Mouse (Mus musculus) myocyte (in vitro differentiated cells): ENCODE results near the gene Pcdh11x. TPM values are rescaled to one million over a fixed set of nuclear protein-coding genes. Genes with fewer than 3 reads are reported as not detected.
"Not testable (repeated sequence)": the region's sequence is repeated elsewhere in the genome, so short reads cannot be mapped to it uniquely, and the experiment has no call there.

Experiments used
- H3K27me3 ChIP-seq: one replicate; pipeline ENCODE4 v1.6.1; 2011; ENCODE audit not compliant: control insufficient read depth, insufficient read depth, insufficient read length
- H3K36me3 ChIP-seq: one replicate; pipeline ENCODE4 v1.6.1; 2011; ENCODE audit not compliant: control insufficient read depth, insufficient read depth
- H3K4me2 ChIP-seq: one replicate; pipeline ENCODE4 v1.6.1; 2011; ENCODE audit warnings: low read depth, control low read depth
- H3K4me3 ChIP-seq: one replicate; pipeline ENCODE4 v1.5.1; 2011; ENCODE audit warnings: mild to moderate bottlenecking, control low read depth, moderate library complexity
- H3K79me2 ChIP-seq: one replicate; pipeline ENCODE4 v1.6.1; 2011; ENCODE audit not compliant: control insufficient read depth, insufficient read depth
- H3ac ChIP-seq: one replicate; pipeline ENCODE4 v1.6.1; 2011; ENCODE audit not compliant: control insufficient read depth, insufficient read length
- CEBPB ChIP-seq: IDR thresholded peaks from 2 replicates; pipeline ENCODE4 v1.6.1; 2011; ENCODE audit warnings: mild to moderate bottlenecking, moderate library complexity; ENCODE audit not compliant: poor library complexity, insufficient read depth, severe bottlenecking
- E2F4 ChIP-seq: IDR thresholded peaks from one replicate; pipeline ENCODE4 v1.6.1; 2011; ENCODE audit warnings: mild to moderate bottlenecking, control low read depth, moderate library complexity; ENCODE audit not compliant: insufficient read depth
- MAX ChIP-seq: IDR thresholded peaks from one replicate; pipeline ENCODE4 v1.6.1; 2011; ENCODE audit warnings: low read depth, mild to moderate bottlenecking, control low read depth
- MYOD1 ChIP-seq, 3 experiments: IDR thresholded peaks; one replicate each; pipeline ENCODE4 v1.6.1; 2011; ENCODE audit warnings: control low read depth in 2 of 3, low read depth in 2 of 3, mild to moderate bottlenecking in 2 of 3, moderate library complexity in 1 of 3; ENCODE audit not compliant: insufficient read length in 2 of 3, control insufficient read depth in 1 of 3
- MYOG ChIP-seq, 3 experiments: IDR thresholded peaks; one replicate each; pipeline ENCODE4 v1.6.1; 2011; ENCODE audit warnings: control low read depth in 2 of 3, low read depth in 2 of 3, mild to moderate bottlenecking in 2 of 3; ENCODE audit not compliant: insufficient read length in 2 of 3, control insufficient read depth in 1 of 3, insufficient read depth in 1 of 3
- POLR2A ChIP-seq: IDR thresholded peaks from one replicate; pipeline ENCODE4 v1.6.1; 2011; ENCODE audit warnings: low read depth, mild to moderate bottlenecking, control low read depth, moderate library complexity; ENCODE audit not compliant: insufficient read length
- POLR2AphosphoS2 ChIP-seq: IDR thresholded peaks from one replicate; pipeline ENCODE4 v1.6.1; 2011; ENCODE audit warnings: low read depth, control low read depth; ENCODE audit not compliant: insufficient read length
- REST ChIP-seq: IDR thresholded peaks from one replicate; pipeline ENCODE4 v1.6.1; 2011; ENCODE audit warnings: mild to moderate bottlenecking, control low read depth, moderate library complexity; ENCODE audit not compliant: insufficient read depth, insufficient read length
- SRF ChIP-seq: IDR thresholded peaks from one replicate; pipeline ENCODE4 v1.6.1; 2011; ENCODE audit warnings: low read depth; ENCODE audit not compliant: control insufficient read depth, insufficient read length
- TCF12 ChIP-seq: IDR thresholded peaks from one replicate; pipeline ENCODE4 v1.6.1; 2011; ENCODE audit warnings: mild to moderate bottlenecking, control low read depth; ENCODE audit not compliant: poor library complexity, insufficient read depth, severe bottlenecking
- TCF3 ChIP-seq: IDR thresholded peaks from one replicate; pipeline ENCODE4 v1.6.1; 2011; ENCODE audit warnings: low read depth, control low read depth; ENCODE audit not compliant: insufficient read length
- USF1 ChIP-seq: IDR thresholded peaks from one replicate; pipeline ENCODE4 v1.6.1; 2011; ENCODE audit warnings: low read depth, mild to moderate bottlenecking, control low read depth, moderate library complexity
- polyA plus RNA-seq: library from polyadenylated mRNA; unstranded; fragments of >200 nt; fragmentation: generic; extraction: Trizol; gene quantifications from one replicate; pipeline ENCODE4 v1.2.1, GENCODE M21; 2012; ENCODE audit warnings: missing spikeins

The Pcdh11x gene
- polyA plus RNA-seq, 1 experiment: not detected

DNA sequence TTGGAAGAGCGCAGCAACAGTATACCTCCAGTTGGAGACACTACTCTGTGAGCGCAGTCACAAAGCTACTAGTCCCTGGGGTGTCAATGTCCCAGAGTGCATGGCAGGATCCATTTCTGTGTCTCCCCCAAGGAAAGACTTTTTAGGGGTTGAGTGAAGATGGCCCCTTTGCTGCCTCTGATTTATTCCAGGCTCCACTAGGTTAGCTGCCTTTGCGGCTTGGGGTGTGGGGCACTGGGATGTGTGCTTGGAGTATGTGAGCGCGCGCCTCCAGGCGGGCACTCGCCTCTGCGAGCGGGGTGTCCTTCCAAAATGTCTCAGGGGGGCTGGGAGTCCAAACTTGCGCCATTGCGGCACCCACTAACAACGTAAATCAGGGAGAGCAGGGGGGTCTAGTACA is 1.6 kb downstream of the Pcdh11x start:
- Histone ChIP-seq H3K27me3 (no peaks in the 10 kb centered on the region), H3K4me2 (no peak overlapping the region), H3ac (no peak overlapping the region), H3K36me3 (no peaks in the 10 kb centered on the region), H3K4me3 (no peak overlapping the region), H3K79me2 (no peaks in the 10 kb centered on the region)
- TF ChIP-seq CEBPB: no peak
- no peak for TF ChIP-seq E2F4
- no peak for TF ChIP-seq TCF3
- no peak for TF ChIP-seq POLR2AphosphoS2
- no peak for TF ChIP-seq USF1
- TF ChIP-seq REST: no peak
- no peak for TF ChIP-seq MAX
- no peak for TF ChIP-seq MYOD1 (IDR thresholded peaks at IDR 0.05; ENCODE audit: control insufficient read depth in 1 of 3, insufficient read length in 2 of 3, low read depth in 2 of 3)
- no peak for TF ChIP-seq TCF12
- TF ChIP-seq MYOG (IDR thresholded peaks at IDR 0.05; ENCODE audit: control insufficient read depth in 1 of 3, insufficient read depth in 1 of 3, insufficient read length in 2 of 3, low read depth in 2 of 3): no peak
- TF ChIP-seq SRF: no peak
- no peak for TF ChIP-seq POLR2A

DNA sequence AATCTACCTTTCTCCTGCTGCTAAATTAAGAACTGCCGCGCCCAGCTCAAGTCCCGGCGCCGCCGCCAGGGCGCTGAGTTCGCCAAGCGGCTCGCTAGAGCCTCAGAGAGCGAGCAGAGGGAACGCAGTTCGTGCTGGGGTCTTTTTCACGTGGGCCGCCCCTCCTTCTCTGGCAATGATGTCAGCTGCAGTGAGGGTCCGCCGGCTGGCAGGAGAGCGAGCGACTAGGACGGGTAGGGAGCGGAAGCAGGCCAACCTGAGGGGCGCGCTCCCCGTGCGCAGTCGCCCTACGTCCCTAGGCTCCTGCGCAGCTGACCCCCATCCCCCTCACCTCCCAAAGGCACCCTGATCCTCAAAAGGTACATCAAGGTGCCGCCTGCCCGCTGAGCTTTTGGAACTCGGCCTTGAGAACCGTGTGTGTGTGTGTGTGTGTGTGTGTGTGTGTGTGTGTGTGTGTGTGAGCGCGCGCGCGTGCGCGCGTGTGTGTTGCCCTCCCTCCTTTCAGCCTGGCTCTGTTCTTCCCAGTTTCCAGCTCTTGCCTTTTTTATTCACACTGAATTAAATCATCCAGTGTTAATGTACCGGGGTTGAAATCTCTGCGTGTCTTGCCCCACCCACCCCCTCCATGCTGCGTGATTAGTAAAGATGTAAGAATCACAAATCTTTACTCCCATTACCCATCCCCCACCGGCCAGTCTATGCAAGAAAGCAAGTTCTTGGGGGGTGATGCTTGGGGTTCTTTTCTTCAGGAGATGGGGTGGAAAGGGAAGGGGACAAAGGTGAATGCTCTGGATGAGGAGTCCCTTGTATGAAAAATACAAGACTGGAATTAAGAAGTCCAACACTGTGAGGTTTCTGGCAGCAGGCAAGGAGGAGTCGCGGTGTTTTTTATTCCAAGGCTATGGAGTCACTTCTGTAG is 3.0 kb downstream of the Pcdh11x start:
- Histone ChIP-seq H3ac (no peak overlapping the region), H3K79me2 (no peaks in the 10 kb centered on the region), H3K4me3 (no peak overlapping the region), H3K36me3 (no peaks in the 10 kb centered on the region), H3K27me3 (no peaks in the 10 kb centered on the region), H3K4me2 (no peak overlapping the region)
- TF ChIP-seq POLR2A (no peak), MYOG (IDR thresholded peaks at IDR 0.05; ENCODE audit: control insufficient read depth in 1 of 3, insufficient read depth in 1 of 3, insufficient read length in 2 of 3, low read depth in 2 of 3) (no peak), E2F4 (no peak)

DNA sequence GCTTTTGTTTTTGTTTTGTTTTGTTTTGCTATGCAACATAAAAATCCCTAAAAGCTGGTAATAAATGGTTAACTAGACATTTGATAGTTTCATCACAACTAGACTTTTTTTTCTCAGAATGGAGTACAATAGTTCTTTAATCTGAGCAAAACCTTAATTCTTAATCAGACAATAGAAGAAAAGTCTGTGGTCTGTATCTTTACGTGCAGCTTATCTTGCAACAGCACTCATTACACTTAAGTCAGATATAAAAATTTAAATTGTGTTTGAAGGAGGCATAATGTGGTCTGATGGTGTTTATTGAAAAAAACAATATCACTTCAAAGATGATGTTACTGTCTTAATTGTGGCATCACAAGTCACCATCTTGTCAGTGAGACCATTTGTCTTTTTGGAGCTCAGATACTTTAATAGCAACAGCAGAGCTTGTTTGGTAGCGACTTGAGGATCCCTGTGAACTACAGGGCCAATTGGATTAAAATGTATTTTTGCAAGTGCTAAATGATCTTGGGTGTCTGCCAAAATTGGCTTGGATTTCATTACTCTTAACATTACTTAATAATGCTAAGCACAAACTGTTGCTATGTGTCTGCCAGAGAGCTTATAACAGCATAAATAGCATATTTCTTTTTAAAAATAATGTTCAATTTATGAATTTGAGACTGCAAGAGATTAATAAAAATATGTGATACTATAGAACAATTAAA is 11.6 kb downstream of the Pcdh11x start:
- H3K79me2 ChIP-seq: no peaks in the 10 kb centered on the region
- no peaks in the 10 kb centered on the region for H3K36me3 ChIP-seq
- H3ac ChIP-seq: no peak overlapping the region
- no peak overlapping the region for H3K4me3 ChIP-seq
- H3K4me2 ChIP-seq: no peak overlapping the region
- H3K27me3 ChIP-seq: no peaks in the 10 kb centered on the region
- no peak for TF ChIP-seq MAX

DNA sequence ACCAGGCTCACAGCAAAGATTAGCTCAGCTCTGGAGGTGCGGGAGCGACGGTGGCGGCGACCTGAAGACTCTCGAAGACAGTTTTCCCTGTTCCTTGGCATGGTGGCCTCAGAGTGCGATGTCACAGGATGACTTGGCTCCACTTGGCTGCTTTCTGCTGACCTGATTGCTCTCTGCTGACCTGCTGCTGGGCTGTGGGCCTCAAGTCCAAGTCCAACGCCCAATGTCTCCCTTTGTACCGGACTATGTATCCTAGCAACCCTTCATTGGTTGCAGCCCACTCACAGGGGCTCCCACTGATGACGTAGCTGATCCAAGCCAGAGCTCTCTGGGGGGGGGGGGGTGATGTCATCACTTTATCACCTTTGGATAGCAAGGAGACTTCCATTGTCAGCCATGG is 22.9 kb downstream of the Pcdh11x start, which contains the start of gene H2afb3:
Gene H2afb3, minus strand, starts transcription at position 101 of the 400 bp plus-strand sequence.
- H3K36me3 ChIP-seq, H3K27me3 ChIP-seq, H3K4me3 ChIP-seq, H3ac ChIP-seq, H3K79me2 ChIP-seq, H3K4me2 ChIP-seq: not testable (repeated sequence)

DNA sequence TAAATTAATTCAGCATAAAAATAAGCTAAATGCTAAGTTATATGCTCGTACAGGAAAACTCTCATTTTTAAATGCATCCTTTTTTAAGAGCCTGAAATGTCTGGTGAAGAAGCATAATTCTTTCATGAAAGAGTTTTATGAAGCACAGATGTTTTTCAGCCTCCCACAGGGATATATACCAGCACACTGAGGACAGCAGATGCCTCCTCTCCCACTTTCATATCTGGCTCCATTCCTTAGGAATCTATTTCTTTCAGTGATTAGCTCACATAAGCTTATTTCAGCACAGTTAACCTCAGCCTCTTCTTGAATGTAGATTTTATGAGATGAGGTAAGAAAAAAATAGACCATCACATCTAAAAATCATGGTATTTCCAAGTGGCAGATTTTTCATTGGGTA is 176.2 kb downstream of the Pcdh11x start:
- H3K79me2 ChIP-seq: no peaks in the 10 kb centered on the region
- H3K27me3 ChIP-seq: no peaks in the 10 kb centered on the region
- no peak overlapping the region for H3K4me2 ChIP-seq
- H3K36me3 ChIP-seq: no peaks in the 10 kb centered on the region
- no peak overlapping the region for H3ac ChIP-seq
- no peak overlapping the region for H3K4me3 ChIP-seq
- TF ChIP-seq POLR2A: no peak
- no peak for TF ChIP-seq USF1
- no peak for TF ChIP-seq SRF
- no peak for TF ChIP-seq REST
- no peak for TF ChIP-seq TCF12
- no peak for TF ChIP-seq MYOD1 (IDR thresholded peaks at IDR 0.05; ENCODE audit: control insufficient read depth in 1 of 3, insufficient read length in 2 of 3, low read depth in 2 of 3)
- TF ChIP-seq E2F4: no peak
- TF ChIP-seq POLR2AphosphoS2: no peak
- TF ChIP-seq MAX: no peak
- TF ChIP-seq MYOG (IDR thresholded peaks at IDR 0.05; ENCODE audit: control insufficient read depth in 1 of 3, insufficient read depth in 1 of 3, insufficient read length in 2 of 3, low read depth in 2 of 3): no peak
- no peak for TF ChIP-seq TCF3
- TF ChIP-seq CEBPB: no peak
